In the genomic region with DNA sequence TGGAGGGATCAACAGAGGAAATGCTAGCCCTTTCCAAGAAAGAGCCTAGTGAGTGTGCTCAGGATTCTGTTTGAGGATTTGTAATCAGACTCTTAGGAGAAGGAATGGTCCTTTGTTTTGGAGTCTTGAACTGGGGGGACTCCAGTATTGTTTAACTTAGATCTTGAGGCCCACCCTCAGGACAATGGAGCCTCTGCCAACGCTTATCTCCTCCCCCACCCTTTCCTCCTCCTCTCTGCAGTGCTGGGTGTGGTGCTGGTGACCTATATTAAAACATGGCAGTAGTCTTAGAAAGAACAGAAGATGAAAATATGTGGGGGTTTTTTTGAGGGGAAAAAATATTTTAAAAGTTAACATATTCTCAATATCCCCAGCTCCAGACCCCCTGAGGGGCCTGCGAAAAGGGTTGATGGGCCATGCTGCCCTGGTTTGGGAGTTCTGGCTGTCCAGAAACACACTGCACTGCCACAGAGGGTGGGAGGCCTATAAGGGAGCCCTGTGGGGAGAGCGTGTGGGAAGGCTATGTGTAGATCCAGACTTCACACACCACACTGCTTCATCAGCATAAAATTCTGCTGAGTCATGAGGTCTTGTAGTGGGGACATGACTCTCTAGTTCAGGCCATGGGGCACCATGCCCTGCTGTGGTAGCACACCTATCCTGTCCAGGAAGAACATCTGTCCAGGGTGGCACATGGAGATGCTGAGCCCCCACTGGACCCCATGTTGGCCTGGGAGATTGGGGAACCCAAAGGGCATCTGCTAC, we compare ENCODE assay signal across 11 mouse cellular contexts. TPM values are rescaled to one million over a fixed set of nuclear protein-coding genes. Genes with fewer than 3 reads are reported as not detected.
DNase-seq lines count a peak whose midpoint lies in the region; ATAC-seq and TF ChIP-seq lines count a peak whose summit lies in the region.
"Had no signal": no experiment of that assay in that cellular context is flagged by ENCODE, and none has a peak within 500 bp of the region (broad histone marks: within the 10 kb centered on the region; RNA-seq: fewer than 3 reads in every experiment).

No protein-coding gene starts in this region.

- no peak overlapping the region for H3K4me3 ChIP-seq in lung, embryonic 14.5 days (ENCODE audit: low read depth, low read length)
- H3K4me3 ChIP-seq in hindbrain, embryonic 14.5 days (replicated peaks; ENCODE audit: low read length): no peak overlapping the region
- H3K4me3 ChIP-seq: hindbrain, embryonic 12.5 days; limb, embryonic 13.5 days had no signal

- peak; percentile 63; the same call in 1 of the 2 replicates for ATAC-seq in lung, embryonic 14.5 days (ENCODE audit: insufficient read depth)
- ATAC-seq in megakaryocyte-erythroid progenitor cell, adult 5-6 weeks (replicated peaks; ENCODE audit: low FRiP score, low TSS enrichment, poor library complexity, severe bottlenecking): peak; percentile 69; the same call in 1 of the 2 replicates
- no peak for ATAC-seq in hindbrain, embryonic 14.5 days (ENCODE audit: low FRiP score)

- no peak overlapping the region for H3K27ac ChIP-seq in lung, embryonic 14.5 days (ENCODE audit: low read depth)
- H3K27ac ChIP-seq in hindbrain, embryonic 14.5 days: no peak overlapping the region
- H3K27ac ChIP-seq: hindbrain, embryonic 12.5 days had no signal

- no peak overlapping the region for H3K9ac ChIP-seq in lung, embryonic 14.5 days
- H3K9ac ChIP-seq in hindbrain, embryonic 14.5 days: no peak overlapping the region
- H3K9ac ChIP-seq: hindbrain, embryonic 12.5 days; limb, embryonic 13.5 days had no signal

- H3K9me3 ChIP-seq in lung, embryonic 14.5 days (ENCODE audit: low read depth, low read length): no peaks in the 10 kb centered on the region
- H3K9me3 ChIP-seq in hindbrain, embryonic 14.5 days (ENCODE audit: control insufficient read depth, low read length): 0 out of 2 replicates have a peak, but pooled peaks cover under 1% of the 10 kb centered on the region
- H3K9me3 ChIP-seq: hindbrain, embryonic 12.5 days; limb, embryonic 13.5 days had no signal

- H3K4me1 ChIP-seq in lung, embryonic 14.5 days (ENCODE audit: insufficient read depth): peaks cover 2% of the 10 kb centered on the region; the same call in 1 of the 2 replicates
- H3K4me1 ChIP-seq in hindbrain, embryonic 14.5 days (replicated peaks; ENCODE audit: control insufficient read depth, insufficient read depth, low read length): no peaks in the 10 kb centered on the region

- DNase-seq in lung, embryonic 14.5 days: no peak
- no peak for DNase-seq in lung, postnatal 36 days
- DNase-seq in c-Kit-negative CD71-positive TER-119-positive erythroid progenitor cells, embryonic 14.5 days (ENCODE audit: low read depth, low spot score): peak; percentile 44
- DNase-seq in liver: peak; percentile 59
- no peak for DNase-seq in urinary bladder, postnatal 25 days (ENCODE audit: low spot score)
- no peak for DNase-seq in hindbrain, embryonic 14.5 days (ENCODE audit: low spot score)
- DNase-seq: cerebellum, adult 11-12 months; kidney, postnatal 10 days had no signal

- TF ChIP-seq CTCF in lung, embryonic 14.5 days (IDR thresholded peaks at IDR 0.05; ENCODE audit: low read depth): no peak

- WGBS in lung, embryonic 14.5 days: 68% methylated on average over 3 of the region's 3 CpGs
- WGBS in hindbrain, embryonic 14.5 days: 63% methylated on average over 3 of the region's 3 CpGs

- H3K36me3 ChIP-seq in lung, embryonic 14.5 days (ENCODE audit: insufficient read depth): peaks cover 4% of the 10 kb centered on the region; the same call in 1 of the 2 replicates
- 0 out of 2 replicates have a peak, but pooled peaks cover 5% of the 10 kb centered on the region for H3K36me3 ChIP-seq in hindbrain, embryonic 14.5 days (replicated peaks; ENCODE audit: control insufficient read depth, insufficient read depth)

- no peaks in the 10 kb centered on the region for H3K27me3 ChIP-seq in lung, embryonic 14.5 days (ENCODE audit: insufficient read depth, low read length)
- H3K27me3 ChIP-seq in hindbrain, embryonic 14.5 days (ENCODE audit: control insufficient read depth, insufficient read depth, low read length): no peaks in the 10 kb centered on the region
- H3K27me3 ChIP-seq: hindbrain, embryonic 12.5 days; limb, embryonic 13.5 days had no signal

- H3K4me2 ChIP-seq in lung, embryonic 14.5 days: no peak overlapping the region
- no peak overlapping the region for H3K4me2 ChIP-seq in hindbrain, embryonic 14.5 days (replicated peaks)
- H3K4me2 ChIP-seq: hindbrain, embryonic 12.5 days; limb, embryonic 13.5 days had no signal

RNA-seq across cellular contexts. Expression of a gene that starts 50.6 kb away (rescaled TPM):
- polyA plus RNA-seq in lung, embryonic 14.5 days (2014; fragmentation: Nextera tagmentation; extraction: Ambion mirVana): 9.5 and 10.2 TPM in 2 replicates
- total RNA-seq in megakaryocyte-erythroid progenitor cell, adult 5-6 weeks (2014; fragmentation: Nextera tagmentation): 5.5 and 8.2 TPM in 2 replicates
- 2.2 and 7.4 TPM in 2 replicates for total RNA-seq in megakaryocyte-erythroid progenitor cell, adult 5-6 weeks (2017)
- polyA plus RNA-seq in hindbrain, embryonic 14.5 days (2014; fragmentation: Nextera tagmentation; extraction: Ambion mirVana): 7.0 and 8.0 TPM in 2 replicates

Comparison
In these comparisons a context has a peak if more than half of its experiments do, and no peak if none do; other contexts are left out.
1. DNase-seq: peak in c-Kit-negative CD71-positive TER-119-positive erythroid progenitor cells, embryonic 14.5 days (single experiment) and liver (single experiment); none in lung, embryonic 14.5 days (single experiment), lung, postnatal 36 days (single experiment), urinary bladder, postnatal 25 days (single experiment) and hindbrain, embryonic 14.5 days (single experiment).